Mouse (Mus musculus) spleen, adult 2 months (tissue): ENCODE results near the gene Rnf114.

Experiments used
- CTCF ChIP-seq: fragments of 200-500 bp; IDR thresholded peaks from 2 replicates; pipeline ENCODE4 v1.5.1; 2011; ENCODE audit warnings: mild to moderate bottlenecking, inconsistent platforms; ENCODE audit not compliant: insufficient read depth, insufficient read length, insufficient replicate concordance; ENCODE audit errors: extremely low read depth
- POLR2A ChIP-seq: fragments of 200-500 bp; IDR thresholded peaks from 2 replicates; pipeline ENCODE4 v1.6.1; 2011; ENCODE audit warnings: low read depth, low read length, inconsistent platforms

DNA sequence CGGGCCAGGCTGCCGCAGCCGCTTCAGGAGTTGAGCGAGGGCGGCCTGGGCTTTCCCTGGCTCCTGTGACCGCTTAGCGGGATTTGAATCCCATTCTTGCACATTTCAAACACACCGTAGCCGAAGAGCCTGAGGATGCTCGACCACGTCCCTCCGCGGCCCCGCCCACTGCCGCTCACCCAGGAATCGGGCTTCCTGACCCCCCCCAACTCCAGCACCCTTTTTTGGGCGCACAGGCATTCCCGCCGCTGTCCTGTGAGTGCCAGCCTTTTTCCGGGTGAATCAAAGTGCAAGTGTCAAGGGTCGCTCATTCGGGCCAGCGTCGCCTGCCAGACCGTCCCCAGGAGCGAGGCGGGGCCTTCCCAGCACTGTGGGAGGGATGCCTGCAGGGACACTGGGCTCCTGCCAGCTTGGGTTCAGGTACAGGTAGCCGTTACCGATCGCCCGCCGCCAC lies 11.5 kb downstream of the Rnf114 start:
- TF ChIP-seq POLR2A (no peak), CTCF (no peak)
